Mouse (Mus musculus): ENCODE results near the gene Calcoco1. TPM values are rescaled to one million over a fixed set of nuclear protein-coding genes. Genes with fewer than 3 reads are reported as not detected.

Calcoco1 gene
- total RNA-seq, 1 experiment from 2014 or later: 23.2 TPM

DNA sequence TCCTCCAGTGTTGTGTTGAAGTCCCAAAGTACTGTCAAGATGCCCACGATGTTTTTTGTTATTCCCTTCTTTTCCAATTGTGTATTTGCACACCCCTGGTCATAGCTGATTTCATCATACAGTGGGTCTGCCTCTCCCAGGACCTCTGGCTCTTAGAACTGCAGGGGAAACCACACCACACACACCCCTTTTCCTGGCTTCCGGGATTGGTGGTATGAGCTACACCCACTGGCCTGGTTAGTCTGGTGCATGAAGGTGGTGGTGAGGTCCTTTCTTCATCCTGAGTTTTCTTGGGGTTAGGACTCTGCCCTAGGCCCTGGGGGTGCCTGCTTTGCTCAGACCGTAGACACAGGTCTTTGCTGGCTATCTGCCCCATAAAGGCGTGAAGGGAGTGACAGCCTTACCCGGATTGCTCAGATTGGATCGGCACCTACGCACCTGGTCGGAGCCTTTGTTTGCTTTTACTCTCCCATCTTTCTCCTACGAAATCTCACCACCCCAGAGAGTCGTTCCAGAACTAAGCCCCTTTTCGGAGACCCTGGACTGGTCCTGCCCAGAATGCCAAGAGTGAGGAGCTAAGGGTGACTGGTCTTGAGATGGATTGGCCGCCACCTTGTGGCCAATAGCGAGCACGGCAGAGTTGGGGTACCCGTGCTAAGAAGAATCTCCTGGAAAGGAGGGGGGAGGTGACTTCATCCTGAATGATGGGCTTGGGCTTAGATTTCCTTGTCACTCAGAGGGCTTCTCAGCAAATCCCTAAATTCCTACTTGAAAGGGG, 17.7 kb upstream of the Calcoco1 start:
- peak; percentile 57; the same call in 1 of the 2 replicates for ATAC-seq (replicated peaks; ENCODE audit: low read depth, poor library complexity, severe bottlenecking)

DNA sequence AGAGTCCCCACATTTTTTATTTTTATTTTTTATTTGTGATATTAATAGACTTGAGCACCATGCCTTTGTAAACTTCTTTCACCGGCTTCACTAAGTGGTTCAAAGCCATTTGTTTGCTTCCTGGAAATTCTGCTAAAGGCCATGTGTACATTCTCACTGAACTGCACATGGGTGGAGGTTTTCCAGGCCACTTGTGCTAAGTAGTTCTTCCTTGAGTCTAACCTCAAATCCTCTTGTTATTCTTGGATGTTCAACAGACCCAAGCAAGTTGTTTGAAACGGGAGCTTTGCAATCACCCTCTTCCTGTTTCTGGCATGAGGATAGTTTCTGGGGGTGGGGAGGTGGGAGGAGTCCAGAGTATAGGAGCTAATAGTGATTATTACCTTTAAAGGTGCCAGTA, 16.5 kb upstream of the Calcoco1 start:
- no peak for ATAC-seq (replicated peaks; ENCODE audit: low read depth, poor library complexity, severe bottlenecking)

DNA sequence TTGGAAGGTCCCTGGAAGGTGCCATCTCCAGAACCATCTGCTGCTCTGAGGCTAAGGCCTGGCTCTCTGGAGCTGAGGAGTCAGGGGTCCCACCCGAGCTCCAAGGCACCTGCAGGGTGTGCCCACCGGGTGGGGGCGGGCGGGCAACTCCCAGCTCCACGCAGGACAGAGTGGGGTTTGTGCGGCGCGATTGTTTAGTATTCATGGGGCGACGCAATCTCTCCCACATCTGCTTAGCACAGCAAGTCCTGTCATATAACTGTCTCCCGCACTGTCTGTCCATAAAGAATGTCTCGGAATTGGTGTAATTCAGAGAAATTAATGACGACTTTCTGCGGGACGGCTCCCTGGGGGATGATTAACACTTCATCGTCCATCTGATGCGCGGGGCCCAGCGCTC, 15.1 kb upstream of the Calcoco1 start:
- ATAC-seq (replicated peaks; ENCODE audit: low read depth, poor library complexity, severe bottlenecking): no peak

DNA sequence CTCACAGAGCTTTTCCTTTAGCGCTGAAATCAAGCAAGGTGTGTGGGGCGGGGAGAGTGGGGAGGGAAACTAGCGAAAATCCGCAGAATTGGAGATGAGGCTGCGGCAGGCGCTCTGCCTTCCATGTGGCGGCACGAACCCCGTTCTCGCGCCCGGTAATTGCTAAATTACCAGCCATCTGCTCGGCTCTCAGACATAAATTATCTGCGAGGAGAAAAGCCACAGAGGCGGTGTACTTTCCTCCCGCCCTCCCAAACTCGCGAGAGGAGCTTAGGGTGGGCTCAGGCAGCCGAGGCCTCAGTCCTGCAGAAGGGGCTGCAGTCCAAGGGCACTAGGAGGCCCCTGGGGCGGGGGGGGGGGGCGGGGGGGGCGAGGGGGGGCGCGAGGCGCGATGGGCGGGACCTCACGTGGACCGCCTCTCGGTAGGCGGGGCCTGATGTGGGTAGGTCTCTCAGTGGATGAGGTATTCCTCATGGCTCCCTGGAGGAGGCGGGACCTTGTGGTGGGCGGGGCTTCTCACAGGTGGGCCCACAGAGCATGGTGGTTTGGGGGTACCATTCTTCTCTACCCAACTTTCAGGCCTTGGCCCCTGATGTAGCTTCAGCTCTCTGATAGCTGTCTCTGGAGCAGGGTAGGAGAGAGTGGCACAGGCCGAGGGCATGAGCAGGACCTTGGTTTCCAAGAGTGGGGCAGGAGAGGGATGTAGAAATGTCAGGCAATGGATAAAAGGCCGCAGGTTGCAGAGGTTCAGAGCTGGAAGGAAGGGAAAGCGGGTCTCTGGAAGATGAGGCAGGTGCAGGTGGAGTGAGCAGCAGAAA, 14.4 kb upstream of the Calcoco1 start:
- 0 out of 2 replicates have a peak, but pooled peaks have one; percentile 18 for ATAC-seq (replicated peaks; ENCODE audit: low read depth, poor library complexity, severe bottlenecking)

DNA sequence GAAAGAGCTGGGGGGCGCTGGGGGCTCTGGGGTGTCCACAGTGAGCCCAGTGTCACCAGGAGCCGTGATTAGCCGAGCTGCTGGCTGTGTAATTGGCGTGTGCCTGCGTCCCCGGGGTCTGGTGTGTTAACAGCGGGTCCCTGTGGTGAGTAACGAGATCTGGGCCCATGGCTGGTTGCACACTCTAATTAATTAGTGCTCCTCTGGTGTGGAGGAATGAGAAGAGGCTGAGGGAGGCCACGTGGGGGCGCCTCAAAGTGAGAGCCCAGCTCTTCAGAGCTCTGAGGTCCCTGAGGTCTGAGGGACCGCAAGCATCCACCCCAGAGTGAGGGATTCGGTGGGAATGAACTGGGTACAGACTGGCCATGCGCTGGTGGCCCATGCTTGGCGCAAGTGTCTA, 13.1 kb upstream of the Calcoco1 start:
- ATAC-seq (replicated peaks; ENCODE audit: low read depth, poor library complexity, severe bottlenecking): peak; percentile 46

DNA sequence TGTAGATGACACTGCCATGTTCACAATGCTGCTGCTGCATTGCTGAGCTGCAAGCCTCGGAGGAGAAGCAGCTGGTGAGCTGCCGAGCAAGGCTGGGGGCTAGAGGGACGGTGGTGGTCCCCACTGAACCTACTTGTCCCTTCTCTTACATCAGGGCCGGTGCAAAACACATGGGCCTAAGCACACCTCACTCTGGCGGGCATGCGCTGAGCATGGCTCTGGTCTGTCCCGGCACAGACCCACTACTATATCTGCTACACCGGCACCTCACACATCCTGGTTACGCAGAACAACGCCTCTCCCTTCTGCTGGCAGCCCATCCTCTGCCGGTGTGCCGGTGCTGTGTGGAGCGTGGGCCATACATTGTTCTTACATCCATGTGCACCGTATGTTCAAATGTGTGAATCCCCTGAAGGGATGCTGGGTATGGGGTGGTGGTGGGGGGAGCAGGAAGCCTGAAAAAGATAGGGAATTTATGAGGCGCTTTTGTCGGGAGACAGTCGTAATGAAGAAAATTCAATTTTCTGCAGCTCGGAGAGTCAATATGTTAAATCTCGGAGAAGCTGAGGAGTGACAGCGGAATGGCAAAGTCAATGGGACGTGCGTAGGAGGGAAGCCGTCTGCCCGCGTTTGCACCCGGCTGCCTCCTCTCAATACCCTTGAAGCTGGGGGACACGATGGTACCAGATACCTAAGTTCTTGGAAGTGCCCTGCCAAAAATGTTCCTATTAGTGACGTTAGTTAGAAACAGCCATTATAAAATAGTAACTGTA, 12.0 kb upstream of the Calcoco1 start:
- ATAC-seq (replicated peaks; ENCODE audit: low read depth, poor library complexity, severe bottlenecking): no peak

DNA sequence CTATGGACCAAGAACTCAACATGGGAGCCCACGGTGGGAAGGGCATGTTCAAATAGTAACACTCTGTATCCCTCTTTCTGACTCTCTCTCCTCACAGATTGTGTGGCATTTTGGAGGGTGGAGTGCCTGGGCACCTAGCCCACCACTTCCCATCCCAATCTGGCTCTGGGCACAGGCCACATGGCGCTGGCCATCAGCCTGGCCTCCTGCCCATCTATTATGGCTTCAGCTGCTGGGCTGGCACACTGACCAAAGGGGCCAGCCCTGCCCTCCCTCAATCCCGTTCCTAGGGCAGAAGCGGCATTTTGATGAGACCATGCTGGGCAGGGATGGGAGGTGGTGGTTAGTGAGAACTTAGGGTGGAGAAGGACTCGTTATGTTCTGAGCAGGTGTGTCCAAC, 11.3 kb upstream of the Calcoco1 start:
- no peak for ATAC-seq (replicated peaks; ENCODE audit: low read depth, poor library complexity, severe bottlenecking)

DNA sequence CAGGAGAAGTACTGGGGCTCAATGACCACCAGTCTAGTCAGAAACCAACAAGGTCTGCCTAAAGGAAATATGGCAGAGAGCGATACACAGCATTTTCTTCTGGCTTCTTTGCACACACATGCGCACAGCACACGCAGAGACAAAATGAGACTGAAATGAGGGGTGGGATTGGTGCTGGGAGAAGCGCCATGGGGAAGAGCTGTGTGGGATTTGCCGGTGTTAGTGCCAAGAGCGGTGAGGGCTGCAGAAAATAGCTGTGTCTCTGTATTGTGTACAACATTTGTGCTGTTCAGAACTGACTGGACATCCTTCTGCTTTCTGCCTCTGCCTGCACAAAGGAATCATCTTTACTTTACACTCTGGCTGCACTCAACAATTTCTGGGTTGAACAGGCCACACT, 10.4 kb upstream of the Calcoco1 start:
- ATAC-seq (replicated peaks; ENCODE audit: low read depth, poor library complexity, severe bottlenecking): no peak

DNA sequence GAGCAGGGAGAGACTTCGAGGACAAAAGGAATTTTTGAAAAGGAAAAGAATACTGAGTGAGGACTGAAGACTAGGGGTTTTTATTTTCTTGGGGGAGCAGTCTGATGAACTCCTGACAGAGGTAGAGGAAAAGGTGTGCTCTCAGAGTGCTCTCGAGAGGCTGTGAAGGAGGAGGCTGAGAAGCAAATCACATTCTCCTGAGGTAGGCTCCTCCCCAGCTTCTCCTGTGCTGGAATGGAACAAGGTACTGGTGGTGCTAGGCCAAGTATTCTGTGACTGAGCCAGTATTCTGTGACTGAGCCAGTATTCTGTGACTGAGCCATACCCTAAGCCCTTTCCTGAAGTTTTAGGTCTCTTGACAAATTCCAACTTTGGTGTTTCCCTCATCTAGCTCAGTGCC, 6.0 kb upstream of the Calcoco1 start:
- no peak for ATAC-seq (replicated peaks; ENCODE audit: low read depth, poor library complexity, severe bottlenecking)

DNA sequence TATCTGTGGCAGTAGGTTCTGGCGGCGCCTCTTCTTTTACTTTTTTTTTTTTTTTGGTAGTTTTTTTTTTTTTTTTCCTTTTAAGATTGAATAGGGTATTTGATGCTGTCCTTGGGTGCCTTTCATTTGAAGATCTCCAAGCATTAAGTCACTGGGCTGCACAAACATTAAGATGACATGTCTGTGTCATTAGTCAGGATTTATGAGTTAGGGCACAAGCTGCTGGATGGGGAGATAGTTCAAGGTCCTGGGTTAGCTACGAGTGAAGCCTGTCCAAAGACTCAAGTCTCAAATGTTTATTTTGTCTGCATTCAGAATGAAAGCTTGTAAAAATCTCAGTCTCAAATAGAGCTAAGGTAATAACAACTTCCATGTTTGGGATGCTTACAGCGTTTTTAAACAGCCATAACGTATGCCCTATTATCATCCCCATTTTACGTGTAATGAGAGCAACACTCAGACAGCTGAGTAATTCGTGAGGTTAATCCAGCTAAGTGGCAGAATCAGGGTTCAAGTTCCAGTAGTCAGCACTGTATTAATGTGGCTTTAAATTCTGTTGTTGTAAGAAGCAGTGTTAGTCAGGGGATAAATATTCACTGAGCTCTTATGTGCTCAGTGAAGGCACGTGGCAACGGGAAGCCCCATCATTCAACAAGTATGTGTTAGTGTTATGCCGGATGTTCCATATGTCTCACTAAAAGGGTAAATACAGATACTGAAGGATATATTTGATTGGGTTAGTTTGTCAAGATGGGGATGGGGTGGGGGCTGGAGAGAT, 1.6 kb upstream of the Calcoco1 start:
- no peak for ATAC-seq (replicated peaks; ENCODE audit: low read depth, poor library complexity, severe bottlenecking)

DNA sequence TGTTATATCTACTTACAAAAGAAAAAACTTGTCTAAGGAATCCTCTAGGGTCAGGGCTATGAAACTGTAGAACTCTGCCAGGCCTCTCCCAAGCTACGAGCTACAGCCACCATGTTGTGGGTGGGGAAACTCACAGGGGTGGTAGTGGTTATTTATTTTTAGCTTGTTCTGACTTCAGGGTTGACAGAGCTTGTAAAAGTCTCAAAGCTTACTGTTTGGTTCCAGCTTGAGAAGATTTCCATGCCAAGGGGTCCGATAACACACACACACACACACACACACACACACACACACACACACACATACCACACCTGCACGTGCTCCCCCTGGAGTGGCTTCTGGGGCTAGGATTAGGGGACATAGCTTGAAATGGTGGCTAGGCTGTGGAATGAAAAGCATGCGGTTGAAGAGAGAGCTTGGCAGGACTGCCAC, 538 bp upstream of the Calcoco1 start:
- ATAC-seq (replicated peaks; ENCODE audit: low read depth, poor library complexity, severe bottlenecking): peak; percentile 26

DNA sequence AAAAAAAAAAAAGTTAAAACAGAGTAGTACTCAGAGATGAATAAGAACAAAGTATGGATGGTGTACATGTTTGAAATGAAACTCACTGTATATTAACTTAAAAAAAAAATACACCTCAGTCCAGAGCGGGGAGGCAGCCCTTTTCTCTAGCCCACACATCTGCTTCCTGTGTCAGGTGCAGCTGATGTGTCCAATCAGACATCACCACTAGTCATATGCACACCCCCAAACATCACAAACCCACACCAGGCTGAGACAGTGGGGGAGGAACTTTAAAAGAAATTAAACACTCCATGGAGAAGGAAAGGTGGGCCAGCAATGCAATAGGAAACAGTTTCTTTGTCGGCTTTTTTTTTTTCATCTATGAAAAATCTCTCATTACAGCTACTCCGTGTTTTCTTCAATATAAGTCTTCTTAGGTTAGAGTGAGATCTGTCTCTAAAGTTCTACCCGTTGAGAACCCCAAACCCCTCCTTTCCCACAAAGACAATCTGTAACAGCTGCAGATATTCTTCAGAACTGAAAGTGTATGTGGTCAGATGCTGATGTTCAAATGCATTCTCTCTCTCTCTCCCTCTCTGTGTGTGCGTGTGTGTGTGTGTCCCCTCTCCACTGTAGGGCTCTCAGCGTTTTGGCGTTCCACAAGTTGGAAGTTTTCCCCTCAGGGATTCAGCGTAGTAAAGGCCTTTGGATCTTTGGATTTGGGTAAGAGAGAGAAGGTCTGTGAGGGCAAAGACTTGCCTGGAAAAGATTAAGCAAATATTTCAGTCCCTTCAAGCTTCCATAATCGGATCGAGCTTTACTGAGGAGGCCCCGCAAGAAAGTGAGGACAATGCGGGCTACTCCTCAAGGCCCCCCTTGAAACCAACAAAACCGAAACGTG, 721 bp downstream of the Calcoco1 start:
- ATAC-seq (replicated peaks; ENCODE audit: low read depth, poor library complexity, severe bottlenecking): no peak

DNA sequence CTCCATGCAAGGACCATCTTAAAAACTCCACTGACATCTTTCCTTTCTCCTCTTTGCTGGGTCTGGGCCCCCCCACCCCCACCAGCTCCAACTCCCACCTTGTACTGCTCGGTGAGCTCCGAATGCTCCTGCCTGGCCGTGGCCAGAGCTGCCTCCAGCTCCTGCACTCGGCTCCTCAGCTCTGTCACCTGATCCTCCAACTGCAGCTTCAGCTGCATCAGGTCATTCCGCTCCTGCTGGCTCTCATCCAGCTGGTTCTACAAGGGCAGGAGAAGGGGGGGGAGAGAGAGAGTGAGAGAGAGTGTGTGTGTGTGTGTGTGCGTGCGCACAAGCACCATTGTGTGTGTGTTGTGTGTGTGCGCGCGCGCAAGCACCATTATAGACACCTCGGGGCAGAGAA, 5.8 kb downstream of the Calcoco1 start:
- ATAC-seq (replicated peaks; ENCODE audit: low read depth, poor library complexity, severe bottlenecking): no peak

DNA sequence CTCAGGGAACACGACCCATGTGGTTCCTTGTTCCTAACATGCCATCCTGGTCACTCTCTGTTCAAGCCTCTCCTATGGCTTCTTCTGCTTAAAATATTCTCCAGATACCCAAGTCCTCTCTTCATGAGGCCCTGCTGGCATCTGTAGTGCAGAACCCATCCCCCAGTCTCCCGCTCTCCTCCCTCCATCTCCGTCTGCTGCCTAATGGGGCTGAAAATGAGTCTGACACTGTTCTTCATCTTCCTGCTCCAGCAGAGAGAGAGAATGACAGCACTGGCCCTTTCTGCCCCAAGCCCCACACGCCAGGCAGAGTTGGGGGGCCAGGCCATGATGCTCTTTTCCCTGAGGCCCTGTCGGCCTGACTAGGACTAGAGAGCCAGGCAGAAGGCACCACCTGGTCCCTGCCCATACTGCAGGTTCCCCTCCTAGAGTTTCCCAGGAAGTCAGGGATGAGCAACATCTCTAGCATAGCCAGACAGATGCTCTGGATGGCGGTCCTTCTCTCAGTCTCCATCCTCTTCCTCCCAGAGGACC, 14.2 kb downstream of the Calcoco1 start:
- no peak for ATAC-seq (replicated peaks; ENCODE audit: low read depth, poor library complexity, severe bottlenecking)

DNA sequence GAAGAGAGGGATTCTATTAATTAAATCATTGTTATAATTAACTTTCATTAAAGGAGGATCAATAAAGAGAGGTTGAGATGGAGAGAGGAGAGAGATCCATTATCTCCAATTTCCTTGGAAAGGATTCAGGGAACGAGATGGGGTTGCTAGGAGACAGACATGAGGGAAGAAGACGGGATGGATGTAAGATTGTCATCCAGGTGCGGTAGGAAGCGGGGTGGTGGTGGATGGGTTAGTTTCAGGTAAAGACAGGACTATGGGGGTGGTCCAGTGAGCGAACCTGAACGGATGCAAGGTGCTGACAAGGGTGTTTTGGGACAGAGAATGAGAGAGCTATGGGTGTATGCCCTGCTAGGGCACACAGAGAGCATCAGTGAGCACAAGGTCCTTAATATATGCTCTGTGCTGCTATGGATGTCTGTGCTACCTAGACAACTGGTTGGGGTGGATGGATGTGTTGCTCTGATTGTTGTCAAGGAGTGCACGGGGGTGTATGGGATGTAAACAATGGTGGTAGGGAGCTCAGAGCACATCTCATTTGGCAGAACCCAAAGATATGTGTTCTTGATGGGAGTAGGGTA, 16.0 kb downstream of the Calcoco1 start:
- ATAC-seq (replicated peaks; ENCODE audit: low read depth, poor library complexity, severe bottlenecking): no peak

DNA sequence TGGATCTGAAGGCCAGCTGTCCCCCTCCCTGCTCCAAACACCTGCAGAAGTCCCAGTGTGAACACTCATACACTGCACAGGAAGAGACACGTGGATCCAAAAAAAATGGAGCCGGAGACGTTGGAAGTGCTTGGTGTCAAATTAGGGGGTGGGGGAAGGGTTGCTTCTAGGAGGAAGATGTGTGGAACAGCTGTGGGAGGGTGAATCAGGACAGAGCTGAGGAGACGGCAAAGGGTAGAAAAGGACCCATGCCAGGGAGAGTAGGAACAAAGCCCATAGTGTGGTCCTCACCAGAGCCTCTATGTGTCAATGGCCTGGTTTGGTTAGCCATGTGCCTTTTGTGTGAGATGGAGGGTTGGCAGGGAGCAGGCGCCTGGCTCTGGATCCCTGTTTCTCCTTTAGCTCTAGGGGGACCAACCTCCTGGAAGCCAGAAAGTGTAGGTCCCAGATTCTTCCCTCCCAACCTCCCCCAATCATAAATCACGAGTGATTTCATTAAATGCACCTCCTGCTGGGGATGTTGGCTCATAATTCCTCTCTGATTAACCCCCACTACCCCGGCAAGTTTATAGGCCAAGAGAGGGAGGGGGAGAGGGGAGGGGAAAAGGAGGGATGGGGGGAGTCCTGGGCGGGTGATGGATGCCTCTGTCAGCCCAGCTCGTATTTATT, 16.6 kb downstream of the Calcoco1 start:
- ATAC-seq (replicated peaks; ENCODE audit: low read depth, poor library complexity, severe bottlenecking): no peak

DNA sequence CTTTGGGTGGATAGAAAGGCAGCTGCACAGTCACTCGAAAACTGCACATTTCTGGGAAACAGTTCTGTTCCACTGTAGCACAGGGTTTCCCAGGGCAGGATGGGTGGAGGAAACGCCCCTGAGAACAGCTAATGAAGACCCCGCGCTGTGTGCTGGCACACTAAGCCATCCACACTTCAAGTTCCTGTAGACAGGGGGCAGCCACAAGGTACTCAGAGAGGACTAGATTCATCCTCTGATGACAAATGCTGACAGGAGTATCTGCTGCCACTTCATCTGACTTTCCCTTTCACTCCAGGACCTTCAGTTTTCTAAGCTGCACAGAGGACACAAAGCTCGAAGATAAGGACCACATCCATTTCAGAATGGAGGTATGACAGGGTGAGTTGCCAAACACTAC, 17.2 kb downstream of the Calcoco1 start:
- ATAC-seq (replicated peaks; ENCODE audit: low read depth, poor library complexity, severe bottlenecking): no peak

DNA sequence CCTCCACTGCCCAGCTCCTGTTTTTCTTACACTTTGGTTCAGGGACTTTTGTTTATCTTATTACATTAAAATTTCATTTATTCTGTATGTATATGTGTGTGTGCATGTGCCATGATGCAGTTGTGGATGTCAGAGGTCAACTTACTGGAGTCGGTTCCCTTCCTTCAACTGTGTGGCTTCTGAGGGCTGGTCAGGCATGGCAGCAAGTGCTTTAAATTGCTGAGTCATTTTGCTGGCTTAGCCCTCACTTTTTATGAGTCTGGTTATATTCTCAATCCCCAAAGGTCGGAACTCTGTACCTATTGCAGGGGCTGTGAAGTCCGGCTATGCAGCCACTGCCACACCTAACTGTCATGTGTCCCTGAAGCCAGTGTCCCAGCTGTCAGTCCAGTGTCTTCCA, 19.0 kb downstream of the Calcoco1 start:
- ATAC-seq (replicated peaks; ENCODE audit: low read depth, poor library complexity, severe bottlenecking): no peak
